Mouse (Mus musculus) hematopoietic multipotent progenitor cell, adult 10-12 weeks (in vitro differentiated cells): ENCODE measurements around the gene Tmem265. TPM values are rescaled to one million over a fixed set of nuclear protein-coding genes. Genes with fewer than 3 reads are reported as not detected.

Source experiments
- polyA plus RNA-seq: library from polyadenylated mRNA; stranded (reverse); fragments of >175 nt; gene quantifications from 2 replicates; pipeline ENCODE4 v1.2.3, GENCODE M21; 2012; ENCODE audit warnings: low replicate concordance

Gene Tmem265
- 0.69 and 5.4 TPM in 2 replicates for polyA plus RNA-seq

DNA sequence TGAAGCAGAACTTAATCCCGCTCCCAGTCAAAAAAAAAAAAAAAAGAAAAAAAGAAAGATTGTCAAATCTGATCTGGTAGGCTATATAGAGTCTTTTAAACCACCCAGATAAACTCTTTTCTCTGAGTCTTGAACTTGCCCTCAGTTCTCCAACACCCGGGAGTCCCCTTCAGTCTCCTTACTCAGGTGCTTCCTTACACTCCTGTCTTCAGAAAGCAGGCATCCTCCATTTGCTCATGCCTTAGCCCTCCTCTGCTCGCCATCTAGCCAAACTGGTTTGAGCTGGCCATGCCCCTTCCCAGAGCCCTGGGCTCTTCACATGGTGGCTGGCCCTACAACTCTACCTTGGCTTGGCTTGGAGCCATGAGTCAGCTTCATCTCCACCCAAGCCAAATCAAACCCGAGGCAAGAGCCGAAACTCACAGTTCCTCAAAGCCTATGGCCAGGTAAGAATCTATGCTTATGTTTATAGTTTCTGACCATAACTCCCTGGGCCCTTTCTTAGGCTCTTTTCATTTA lies at the start of gene Tmem265:
Gene Tmem265, plus strand, starts transcription at position 51 of the 519 bp plus-strand sequence.

DNA sequence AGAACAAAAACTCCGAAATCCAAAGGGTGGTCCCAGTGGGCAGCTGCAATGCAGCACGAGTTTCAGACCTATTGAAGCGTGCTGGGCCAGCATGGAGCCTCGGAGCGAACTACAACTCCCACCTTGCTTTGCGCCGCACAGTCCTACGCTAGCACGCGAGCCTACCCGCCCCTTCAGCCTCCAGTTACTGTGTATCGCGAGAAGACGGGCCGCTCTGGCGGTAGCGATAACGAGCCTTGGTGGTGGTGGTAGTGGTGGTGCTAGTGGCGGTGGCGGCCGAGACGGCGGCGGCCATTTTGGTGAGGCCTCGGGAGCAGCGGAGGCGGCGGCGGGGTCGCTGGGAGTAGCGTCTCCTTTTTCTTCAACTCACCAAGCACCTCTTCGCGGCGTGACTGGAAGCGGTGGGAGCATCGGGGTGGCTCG lies 49.4 kb upstream of the Tmem265 start, which contains the start of gene Srcap:
Gene Srcap, plus strand, starts transcription at position 176 of the 423 bp plus-strand sequence.

DNA sequence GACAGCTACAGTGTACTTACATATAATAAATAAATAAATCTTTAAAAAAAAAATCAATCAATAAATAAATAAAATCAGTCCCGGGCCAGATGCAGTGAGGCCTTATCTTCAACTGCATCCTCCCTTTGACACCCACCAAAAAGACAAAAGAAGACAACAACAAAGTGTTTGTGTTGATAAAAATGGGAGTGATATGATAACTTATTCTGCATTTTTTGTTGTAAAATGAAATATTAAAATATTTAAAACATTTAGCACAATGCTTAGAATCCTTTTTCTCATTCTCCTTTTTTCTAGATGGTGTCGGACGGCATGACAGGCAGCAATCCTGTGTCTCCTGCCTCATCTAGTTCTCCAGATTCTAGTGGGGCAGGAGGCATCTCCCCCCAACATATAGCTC lies 41.9 kb upstream of the Tmem265 start, which contains the start of gene Gm42715:
Gene Gm42715, plus strand, starts transcription at position 301 of the 400 bp plus-strand sequence.

DNA sequence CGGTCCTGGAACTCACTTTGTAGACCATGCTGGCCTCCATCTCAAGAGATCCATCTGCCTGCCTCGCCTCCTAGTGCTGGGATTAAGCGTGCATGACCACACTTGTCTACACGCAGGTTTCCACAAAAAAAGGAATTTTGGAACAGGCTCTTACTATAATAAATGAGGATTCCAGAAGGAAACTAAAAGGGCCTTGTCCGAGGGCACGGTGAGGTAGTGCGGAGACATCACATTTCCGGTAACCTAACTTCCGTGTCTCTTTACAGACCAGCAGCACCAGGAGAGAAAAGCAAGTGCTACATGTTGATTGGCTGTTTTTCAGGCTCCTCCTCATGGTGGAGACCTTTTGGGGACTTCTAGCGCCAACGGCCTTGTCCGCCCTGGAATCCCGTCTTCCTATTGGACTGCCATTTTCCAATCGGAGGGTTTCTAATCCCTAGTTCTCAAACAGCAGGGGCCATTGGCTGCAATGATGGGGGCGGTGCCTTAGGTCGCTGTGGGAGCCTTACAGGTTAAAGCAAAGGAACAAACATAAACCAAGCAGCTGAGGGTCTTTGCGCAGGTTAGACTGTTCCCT lies 11.8 kb downstream of the Tmem265 start, which contains the start of gene Phkg2:
Gene Phkg2, plus strand, starts transcription at position 446 of the 577 bp plus-strand sequence.

GRCm38 (mm10) chr7:127588011-127588871 lies 27.1 kb downstream of the Tmem265 start, which contains the start of the genes Ccdc189 and Rnf40:
Gene Ccdc189 (minus strand): TSS chr7:127588595.
Gene Rnf40 (plus strand): TSS chr7:127588767.

DNA sequence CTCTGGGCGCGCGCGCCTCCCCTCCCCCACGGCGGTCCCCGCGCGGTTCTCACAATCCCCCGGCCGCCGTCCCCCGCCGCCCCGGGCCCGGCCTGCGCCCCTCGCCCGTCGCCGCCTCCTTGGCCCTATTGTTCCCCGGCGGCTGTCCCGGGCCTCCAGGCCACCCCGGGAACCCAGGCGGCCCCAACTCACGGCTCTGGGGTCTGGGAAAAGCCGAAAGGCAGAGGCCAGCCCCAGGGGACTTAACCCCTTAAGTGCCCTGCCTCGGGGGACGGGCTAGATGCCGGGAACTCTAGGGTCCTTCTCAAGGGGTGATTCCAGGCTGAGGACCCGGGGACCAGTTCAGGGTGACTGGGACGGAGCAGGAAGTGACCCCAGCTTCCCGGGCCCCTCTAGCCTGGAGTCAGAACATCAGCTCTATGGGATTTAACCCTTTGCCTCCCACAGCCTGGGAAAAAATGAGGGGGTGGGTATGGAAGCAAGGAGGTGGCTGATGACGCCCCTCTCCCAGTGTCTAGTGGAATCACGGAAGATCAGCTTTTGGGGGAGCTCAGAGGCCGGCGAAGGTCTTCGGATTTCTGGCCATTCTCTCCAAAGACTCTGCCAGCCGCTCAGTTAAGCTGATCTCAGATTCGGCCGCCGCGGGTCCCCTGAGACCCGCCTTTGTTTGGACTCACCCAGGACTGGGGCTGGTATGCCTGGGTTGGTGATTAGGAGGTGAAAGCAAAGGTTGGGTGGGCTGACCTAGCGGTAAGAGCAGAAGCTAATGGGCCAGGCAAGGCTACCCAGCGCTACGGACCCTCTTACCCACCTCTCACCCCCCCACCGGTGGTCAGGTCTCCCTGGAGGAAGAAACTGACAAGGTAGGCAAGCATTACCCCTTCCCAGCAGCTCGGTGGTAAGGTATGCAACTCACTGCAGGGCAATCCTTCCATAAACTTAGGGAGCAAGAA lies 54.0 kb downstream of the Tmem265 start, which contains the start of gene Zfp629:
Gene Zfp629, minus strand, starts transcription at position 907 of the 953 bp plus-strand sequence.

Other genes starting within 250 kb of the Tmem265 start
- 11.8 and 12.1 TPM in 2 replicates for gene Zfp768, start 215.8 kb upstream of the Tmem265 start, polyA plus RNA-seq
- 6.0 and 8.8 TPM in 2 replicates for gene Zfp747, start 185.3 kb upstream of the Tmem265 start, polyA plus RNA-seq
- gene 9130019O22Rik, start 174.2 kb upstream of the Tmem265 start, polyA plus RNA-seq, result 1.1 and 1.4 TPM in 2 replicates
- 5.7 and 9.3 TPM in 2 replicates for gene E430018J23Rik, start 167.8 kb upstream of the Tmem265 start, polyA plus RNA-seq
- gene Zfp764, start 154.6 kb upstream of the Tmem265 start, polyA plus RNA-seq, result 2.3 and 3.1 TPM in 2 replicates
- 25.8 and 61.8 TPM in 2 replicates for gene Zfp688, start 139.3 kb upstream of the Tmem265 start, polyA plus RNA-seq
- 13.2 and 16.8 TPM in 2 replicates for gene Zfp689, start 112.2 kb upstream of the Tmem265 start, polyA plus RNA-seq
- 140 and 180 TPM in 2 replicates for gene Prr14, start 101.8 kb upstream of the Tmem265 start, polyA plus RNA-seq
- gene Fbrs, start 82.2 kb upstream of the Tmem265 start, polyA plus RNA-seq, result 733 and 1,419 TPM in 2 replicates
- gene Srcap, start 49.4 kb upstream of the Tmem265 start, polyA plus RNA-seq, result 63.6 and 79.8 TPM in 2 replicates
- gene Gm42715, start 41.8 kb upstream of the Tmem265 start, polyA plus RNA-seq, result 39.4 and 48.5 TPM in 2 replicates
- gene Phkg2, start 11.9 kb downstream of the Tmem265 start, polyA plus RNA-seq, result 32.2 and 89.3 TPM in 2 replicates
- gene Ccdc189, start 27.2 kb downstream of the Tmem265 start, polyA plus RNA-seq, result 2.1 and 3.3 TPM in 2 replicates
- gene Rnf40, start 27.4 kb downstream of the Tmem265 start, polyA plus RNA-seq, result 49.1 and 52.5 TPM in 2 replicates
- gene Zfp629, start 54.4 kb downstream of the Tmem265 start, polyA plus RNA-seq, result 11.0 and 18.9 TPM in 2 replicates
- 238 and 564 TPM in 2 replicates for gene Bcl7c, start 147.5 kb downstream of the Tmem265 start, polyA plus RNA-seq
- gene Ctf1, start 151.3 kb downstream of the Tmem265 start, polyA plus RNA-seq, result 0.25 TPM in 1 of 2 replicates, not detected in the other
- not detected in 2 replicates for gene Ctf2, start 170.8 kb downstream of the Tmem265 start, polyA plus RNA-seq
- 26.7 and 56.3 TPM in 2 replicates for gene Fbxl19, start 183.2 kb downstream of the Tmem265 start, polyA plus RNA-seq
- gene Orai3, start 208.4 kb downstream of the Tmem265 start, polyA plus RNA-seq, result 46.3 and 124 TPM in 2 replicates
- gene Setd1a, start 215.3 kb downstream of the Tmem265 start, polyA plus RNA-seq, result 61.8 and 82.0 TPM in 2 replicates
- 7.0 TPM in 1 of 2 replicates, not detected in the other for gene Gm49388, start 224.2 kb downstream of the Tmem265 start, polyA plus RNA-seq
- gene Hsd3b7, start 239.2 kb downstream of the Tmem265 start, polyA plus RNA-seq, result 0.94 and 7.6 TPM in 2 replicates